Mouse (Mus musculus) skeletal muscle tissue, postnatal 0 days (tissue): ENCODE results near the gene 9330161L09Rik. TPM values are rescaled to one million over a fixed set of nuclear protein-coding genes. Genes with fewer than 3 reads are reported as not detected.

ENCODE experiments used
- polyA plus RNA-seq: library from polyadenylated mRNA; unstranded; fragments of >200 nt; fragmentation: Nextera tagmentation; extraction: Ambion mirVana; gene quantifications from 2 replicates; pipeline ENCODE4 v1.2.1, GENCODE M21; 2015

Gene 9330161L09Rik
- polyA plus RNA-seq: 0.24 TPM in 1 of 2 replicates, not detected in the other

GRCm38 (mm10) chr12:103407720-103408119 is at the start of gene 9330161L09Rik:
Gene 9330161L09Rik (minus strand): TSS chr12:103407820.

GRCm38 (mm10) chr12:103457140-103457539 is 49.5 kb upstream of the 9330161L09Rik start, which contains the start of gene Ifi27l2b:
Gene Ifi27l2b (minus strand): TSS chr12:103457223.

GRCm38 (mm10) chr12:103443524-103443923 is 35.9 kb upstream of the 9330161L09Rik start, which contains the start of gene Ifi27l2a:
Gene Ifi27l2a (minus strand): TSS chr12:103443680.

GRCm38 (mm10) chr12:103433986-103434731 is 26.5 kb upstream of the 9330161L09Rik start, which contains the start of gene Ifi27:
Gene Ifi27 (plus strand): TSS chr12:103434211.

GRCm38 (mm10) chr12:103425729-103426470 is 18.3 kb upstream of the 9330161L09Rik start, which contains the start of gene Ddx24:
Gene Ddx24 (minus strand): TSS chr12:103425830.

GRCm38 (mm10) chr12:103388505-103389347 is 18.9 kb downstream of the 9330161L09Rik start, which contains the start of gene Otub2:
Gene Otub2 (plus strand): TSS chr12:103388682.

Other genes starting within 250 kb of the 9330161L09Rik start
- 0.32 and 0.50 TPM in 2 replicates for gene Prima1, start 165.7 kb downstream of the 9330161L09Rik start, polyA plus RNA-seq
- not detected in 2 replicates for gene Fam181a, start 96.8 kb downstream of the 9330161L09Rik start, polyA plus RNA-seq
- gene Asb2, start 51.8 kb downstream of the 9330161L09Rik start, polyA plus RNA-seq: 130 and 133 TPM in 2 replicates
- 4.9 and 5.3 TPM in 2 replicates for gene Otub2, start 19.1 kb downstream of the 9330161L09Rik start, polyA plus RNA-seq
- gene Ddx24, start 18.0 kb upstream of the 9330161L09Rik start, polyA plus RNA-seq: 66.8 and 72.5 TPM in 2 replicates
- 75.3 and 130 TPM in 2 replicates for gene Ifi27, start 26.4 kb upstream of the 9330161L09Rik start, polyA plus RNA-seq
- 88.9 and 116 TPM in 2 replicates for gene Ifi27l2a, start 35.9 kb upstream of the 9330161L09Rik start, polyA plus RNA-seq
- not detected in 2 replicates for gene Ifi27l2b, start 49.4 kb upstream of the 9330161L09Rik start, polyA plus RNA-seq
- gene Ppp4r4, start 124.5 kb upstream of the 9330161L09Rik start, polyA plus RNA-seq: 0.06 and 0.22 TPM in 2 replicates
- gene Serpina10, start 223.6 kb upstream of the 9330161L09Rik start, polyA plus RNA-seq: not detected in 2 replicates
- gene Serpina6, start 249.4 kb upstream of the 9330161L09Rik start, polyA plus RNA-seq: not detected in 2 replicates